ENCODE assay signal across 8 mouse cellular contexts in genomic region chr3:142708849-142709419, GRCm38 (mm10). TPM values are rescaled to one million over a fixed set of nuclear protein-coding genes. Genes with fewer than 3 reads are reported as not detected.
DNase-seq lines count a peak whose midpoint lies in the region; ATAC-seq lines count a peak whose summit lies in the region.

No protein-coding gene starts in this region.

- 0 out of 2 replicates have a peak, but pooled peaks cover 3% of the 10 kb centered on the region for H3K36me3 ChIP-seq in heart, embryonic 10.5 days
- H3K36me3 ChIP-seq in liver, embryonic 11.5 days (ENCODE audit: control insufficient read depth, insufficient read depth, low read length): no peaks in the 10 kb centered on the region; the same call in 1 of the 2 replicates
- no peaks in the 10 kb centered on the region for H3K36me3 ChIP-seq in neural tube, embryonic 11.5 days (ENCODE audit: control insufficient read depth, insufficient read depth, low read length)

- DNase-seq in adrenal gland, adult 18-20 months (ENCODE audit: low spot score in 2 of 2): peak; percentile 69 to 74
- DNase-seq in embryo, embryonic 11 days: peak; percentile 77
- peak; percentile 63 for DNase-seq in heart, embryonic 10.5 days (ENCODE audit: low spot score)
- DNase-seq in kidney, postnatal 14 days: peak; percentile 77
- DNase-seq in liver, embryonic 11.5 days (ENCODE audit: low spot score): no peak
- DNase-seq in neural tube, embryonic 11.5 days (ENCODE audit: low spot score): peak; percentile 69
- peak; percentile 80 for DNase-seq in testis, postnatal 10 days (ENCODE audit: low spot score)

- peak; percentile 78 for ATAC-seq in CD4-positive, CD25-positive, alpha-beta regulatory T cell, adult 4 months
- ATAC-seq in liver, embryonic 11.5 days (replicated peaks; ENCODE audit: low FRiP score): 0 out of 2 replicates have a peak, but pooled peaks have one; percentile 2
- ATAC-seq in neural tube, embryonic 11.5 days (ENCODE audit: insufficient read depth, low FRiP score, low TSS enrichment): peak; percentile 43; the same call in 1 of the 2 replicates

- H3K4me3 ChIP-seq in heart, embryonic 10.5 days: no peak overlapping the region
- no peak overlapping the region for H3K4me3 ChIP-seq in liver, embryonic 11.5 days (ENCODE audit: low read depth, low read length)
- H3K4me3 ChIP-seq in neural tube, embryonic 11.5 days (ENCODE audit: low read depth, low read length): no peak overlapping the region

- WGBS in heart, embryonic 10.5 days: 43% methylated on average over 13 of the region's 13 CpGs
- 44% methylated on average over 13 of the region's 13 CpGs for WGBS in liver, embryonic 11.5 days
- WGBS in neural tube, embryonic 11.5 days: 49% methylated on average over 13 of the region's 13 CpGs

- H3K9ac ChIP-seq in liver, embryonic 11.5 days (ENCODE audit: low read depth, low read length): no peak overlapping the region
- no peak overlapping the region for H3K9ac ChIP-seq in neural tube, embryonic 11.5 days (ENCODE audit: low read length)

- H3K27me3 ChIP-seq in heart, embryonic 10.5 days (ENCODE audit: insufficient read depth, poor library complexity, severe bottlenecking): no peaks in the 10 kb centered on the region; the same call in 1 of the 2 replicates
- no peaks in the 10 kb centered on the region for H3K27me3 ChIP-seq in liver, embryonic 11.5 days (replicated peaks; ENCODE audit: control insufficient read depth, insufficient read depth, low read length)
- no peaks in the 10 kb centered on the region for H3K27me3 ChIP-seq in neural tube, embryonic 11.5 days (ENCODE audit: control insufficient read depth, insufficient read depth, low read length)

- no peak overlapping the region for H3K4me2 ChIP-seq in liver, embryonic 11.5 days
- no peak overlapping the region for H3K4me2 ChIP-seq in neural tube, embryonic 11.5 days (ENCODE audit: low read depth)

- H3K9me3 ChIP-seq in heart, embryonic 10.5 days: no peaks in the 10 kb centered on the region
- no peaks in the 10 kb centered on the region for H3K9me3 ChIP-seq in liver, embryonic 11.5 days (ENCODE audit: control insufficient read depth, low read length)
- no peaks in the 10 kb centered on the region for H3K9me3 ChIP-seq in neural tube, embryonic 11.5 days (ENCODE audit: control insufficient read depth, low read length)

- H3K4me1 ChIP-seq in heart, embryonic 10.5 days: peaks cover 6% of the 10 kb centered on the region; the same call in 1 of the 2 replicates
- H3K4me1 ChIP-seq in liver, embryonic 11.5 days (replicated peaks; ENCODE audit: control insufficient read depth, insufficient read depth, low read length): no peaks in the 10 kb centered on the region; the same call in 1 of the 2 replicates
- no peaks in the 10 kb centered on the region for H3K4me1 ChIP-seq in neural tube, embryonic 11.5 days (ENCODE audit: control insufficient read depth, insufficient read depth, low read length)

- H3K27ac ChIP-seq in heart, embryonic 10.5 days: no peak overlapping the region
- no peak overlapping the region for H3K27ac ChIP-seq in liver, embryonic 11.5 days (ENCODE audit: low read depth, low read length)
- H3K27ac ChIP-seq in neural tube, embryonic 11.5 days (ENCODE audit: low read depth, low read length): no peak overlapping the region

RNA-seq across cellular contexts. Expression of gene Kyat3, which starts 8.1 kb away (rescaled TPM):
- polyA plus RNA-seq in CD4-positive, CD25-positive, alpha-beta regulatory T cell, adult 4 months (2017; shearing (Covaris generic)): 1 to 10 TPM; 5.5 to 7.8 TPM
- 10 to 100 TPM; 21.4 to 23.4 TPM for total RNA-seq in adrenal gland, adult 18-20 months (2021)
- 10.6 and 11.6 TPM in 2 replicates for polyA plus RNA-seq in heart, embryonic 10.5 days (2016; fragmentation: Nextera tagmentation; extraction: Ambion mirVana)
- polyA plus RNA-seq in liver, embryonic 11.5 days (2014; fragmentation: Nextera tagmentation; extraction: Ambion mirVana): 13.5 and 16.6 TPM in 2 replicates
- 14.4 and 16.7 TPM in 2 replicates for polyA plus RNA-seq in neural tube, embryonic 11.5 days (2014; fragmentation: Nextera tagmentation; extraction: Ambion mirVana)

RNA-seq across cellular contexts. Expression of gene Gtf2b, which starts 55.9 kb away (rescaled TPM):
- 10 to 100 TPM; 54.6 to 59.0 TPM for polyA plus RNA-seq in CD4-positive, CD25-positive, alpha-beta regulatory T cell, adult 4 months (2017; shearing (Covaris generic))
- total RNA-seq in adrenal gland, adult 18-20 months (2021): 10 to 100 TPM; 54.0 to 67.5 TPM
- polyA plus RNA-seq in heart, embryonic 10.5 days (2016; fragmentation: Nextera tagmentation; extraction: Ambion mirVana): 63.1 and 73.2 TPM in 2 replicates
- 67.3 and 74.1 TPM in 2 replicates for polyA plus RNA-seq in liver, embryonic 11.5 days (2014; fragmentation: Nextera tagmentation; extraction: Ambion mirVana)
- 97.7 and 98.1 TPM in 2 replicates for polyA plus RNA-seq in neural tube, embryonic 11.5 days (2014; fragmentation: Nextera tagmentation; extraction: Ambion mirVana)

Comparison
In these comparisons a context has a peak if more than half of its experiments do, and no peak if none do; other contexts are left out.
1. ATAC-seq: peak in every context shown above with its lines; median percentile 78 in CD4-positive, CD25-positive, alpha-beta regulatory T cell, adult 4 months; 43 in neural tube, embryonic 11.5 days; 2 in liver, embryonic 11.5 days.